Mouse (Mus musculus): ENCODE data around the gene Cox7a2.

DNA sequence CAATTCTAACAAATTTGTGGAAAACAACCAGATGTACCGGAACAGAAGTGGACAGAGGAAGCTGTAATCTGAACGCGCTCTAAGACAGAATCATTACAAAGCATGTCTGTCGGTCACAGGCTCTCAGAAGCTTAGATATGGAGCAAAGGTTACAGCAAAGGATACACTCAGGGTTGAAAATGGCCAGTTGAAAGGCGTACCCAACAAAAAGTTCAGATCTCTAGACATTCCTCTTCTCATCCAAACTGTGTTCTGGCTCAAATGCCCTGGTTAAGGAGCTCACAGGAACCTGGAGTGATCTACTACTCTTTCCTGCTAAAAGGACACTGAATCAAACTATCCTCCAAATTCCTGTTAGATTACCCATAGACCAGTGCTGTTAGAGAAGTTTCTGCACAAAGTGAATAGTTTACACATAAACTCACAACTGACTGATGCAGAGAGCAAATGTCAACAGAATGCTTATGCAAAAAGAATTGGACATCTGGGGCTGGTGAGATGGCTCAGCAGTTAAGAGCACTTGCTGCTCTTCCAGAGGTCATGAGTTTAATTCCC lies 7.4 kb upstream of the Cox7a2 start:
- TF ChIP-seq CTCF (IDR thresholded peaks at IDR 0.05; ENCODE audit: low read depth) (no peak), EP300 (IDR thresholded peaks at IDR 0.05; ENCODE audit: low read depth) (no peak)
